Mouse (Mus musculus): ENCODE results near the gene Pnp2.
"Not testable (repeated sequence)": the region's sequence is repeated elsewhere in the genome, so short reads cannot be mapped to it uniquely, and the experiment has no call there.

Pnp2 gene

GRCm38 (mm10) chr14:50943932-50944667 lies 11.7 kb upstream of the Pnp2 start, which contains the start of gene Gm49342:
TSS of gene Gm49342 (plus strand) at chr14:50944517.
- CTCF ChIA-PET = no interaction called here

GRCm38 (mm10) chr14:50944668-50945033 lies 11.1 kb upstream of the Pnp2 start:
- ChIA-PET CTCF (interaction anchor here in 2 of 4 experiments (0.7 to 0.8 kb wide), 2 partner anchors 12 to 124 kb away, joined by 3 to 14 read pairs; no protein-coding TSS in a partner anchor), POLR2A (interaction anchor here in 3 of 4 experiments (0.6 to 2.4 kb wide), 17 partner anchors 10 to 139 kb away, joined by 3 to 60 read pairs (median 5); partner anchors contain the start of genes Pip4p1 (in 2 of the 3), Pnp (in 2 of the 3), Apex1 (in 1 of the 3) and Osgep (in 1 of the 3))

More at GRCm38 (mm10) chr14:50943932-50944667, 11.7 kb upstream of the Pnp2 start, which contains the start of gene Gm49342:
- POLR2A ChIA-PET = interaction anchor here in 3 of 4 experiments (0.6 to 2.4 kb wide), 16 partner anchors 9 to 139 kb away, joined by 3 to 60 read pairs (median 5); partner anchors contain the start of genes Pip4p1 (in 2 of the 3), Pnp (in 2 of the 3), Apex1 (in 1 of the 3) and Osgep (in 1 of the 3)

DNA sequence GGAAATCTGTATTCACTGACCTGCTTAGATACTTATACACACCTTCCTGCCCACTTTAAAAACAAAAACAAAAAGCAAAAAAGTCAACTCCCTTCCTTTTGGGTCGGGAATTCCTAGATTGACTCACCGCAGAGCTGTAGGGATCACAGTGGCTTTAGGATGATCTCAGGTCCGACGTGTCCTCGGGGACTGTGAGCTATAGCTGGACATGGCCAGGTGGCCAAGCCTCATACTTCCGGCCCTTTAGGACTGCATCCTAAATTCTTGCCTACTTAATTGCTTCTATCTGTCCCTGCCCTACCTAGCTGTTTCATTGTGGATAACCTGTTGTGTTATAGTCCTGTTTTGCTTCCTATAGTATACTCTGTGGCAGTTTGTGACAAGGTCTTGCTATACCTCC lies 10.7 kb upstream of the Pnp2 start:
- ChIA-PET POLR2A (interaction anchor here in 3 of 4 experiments (0.6 to 2.4 kb wide), 19 partner anchors 9 to 140 kb away, joined by 3 to 60 read pairs (median 4); partner anchors contain the start of genes Pip4p1 (in 2 of the 3), Pnp (in 2 of the 3), Apex1 (in 1 of the 3) and Osgep (in 1 of the 3)), CTCF (interaction anchor here in 2 of 4 experiments (0.7 to 0.8 kb wide), 2 partner anchors 12 to 124 kb away, joined by 3 to 14 read pairs; no protein-coding TSS in a partner anchor)

GRCm38 (mm10) chr14:50945526-50945925 lies 10.3 kb upstream of the Pnp2 start:
- ChIA-PET CTCF (interaction anchor here in 1 of 4 experiments (0.8 kb wide), 1 partner anchor 11 kb away, joined by 14 read pairs; no protein-coding TSS in a partner anchor), POLR2A (interaction anchor here in 3 of 4 experiments (0.6 to 2.4 kb wide), 15 partner anchors 9 to 126 kb away, joined by 3 to 60 read pairs (median 5); partner anchors contain the start of genes Pip4p1 (in 2 of the 3), Pnp (in 2 of the 3), Apex1 (in 1 of the 3) and Osgep (in 1 of the 3))

- CTCF ChIA-PET = interaction anchor here in 1 of 4 experiments (0.6 kb wide), 1 partner anchor 67 kb away, joined by 4 read pairs; no protein-coding TSS in a partner anchor
- POLR2A ChIA-PET = interaction anchor here in 1 of 4 experiments (0.6 to 3.7 kb wide), 6 partner anchors 10 to 98 kb away, joined by 3 to 18 read pairs (median 5); partner anchors contain the start of genes Gm49342, Pip4p1 and Pnp
Measured at GRCm38 (mm10) chr14:50955487-50955886, 305 bp upstream of the Pnp2 start.

GRCm38 (mm10) chr14:50956724-50957123 lies 932 bp downstream of the Pnp2 start:
- POLR2A ChIA-PET = interaction anchor here in 3 of 4 experiments (1.0 to 3.7 kb wide), 7 partner anchors 11 to 134 kb away, joined by 3 to 60 read pairs (median 6); partner anchors contain the start of genes Gm49342 (in 2 of the 3), Ang (in 1 of the 3), Pip4p1 (in 1 of the 3) and Pnp (in 1 of the 3)
- CTCF ChIA-PET = interaction anchor here in 1 of 4 experiments (1.2 kb wide), 1 partner anchor 12 kb away, joined by 14 read pairs; no protein-coding TSS in a partner anchor

DNA sequence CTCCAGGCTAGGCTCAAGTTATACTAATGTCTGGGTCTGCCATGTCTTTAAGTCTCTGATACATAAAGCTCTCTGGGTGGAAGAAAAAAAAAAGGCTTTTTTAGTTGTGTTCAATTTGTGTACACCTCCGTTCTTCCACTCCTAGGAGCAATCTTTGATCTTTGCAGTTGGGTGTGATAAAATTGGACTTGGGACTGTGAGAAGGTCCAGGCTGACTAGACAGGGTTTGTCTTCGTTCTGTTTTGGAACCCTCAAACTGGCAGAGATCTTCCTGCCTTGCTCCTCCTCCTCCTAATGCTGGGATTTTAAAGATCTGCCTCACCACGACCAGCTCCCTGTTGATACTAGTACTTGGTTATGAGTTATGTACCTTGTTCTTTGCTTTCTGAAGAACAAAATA lies 1.4 kb downstream of the Pnp2 start:
- CTCF ChIA-PET = interaction anchor here in 1 of 4 experiments (1.2 kb wide), 1 partner anchor 12 kb away, joined by 14 read pairs; no protein-coding TSS in a partner anchor
- POLR2A ChIA-PET = interaction anchor here in 3 of 4 experiments (1.0 to 3.7 kb wide), 7 partner anchors 11 to 134 kb away, joined by 3 to 60 read pairs (median 6); partner anchors contain the start of genes Gm49342 (in 2 of the 3), Ang (in 1 of the 3), Pip4p1 (in 1 of the 3) and Pnp (in 1 of the 3)

DNA sequence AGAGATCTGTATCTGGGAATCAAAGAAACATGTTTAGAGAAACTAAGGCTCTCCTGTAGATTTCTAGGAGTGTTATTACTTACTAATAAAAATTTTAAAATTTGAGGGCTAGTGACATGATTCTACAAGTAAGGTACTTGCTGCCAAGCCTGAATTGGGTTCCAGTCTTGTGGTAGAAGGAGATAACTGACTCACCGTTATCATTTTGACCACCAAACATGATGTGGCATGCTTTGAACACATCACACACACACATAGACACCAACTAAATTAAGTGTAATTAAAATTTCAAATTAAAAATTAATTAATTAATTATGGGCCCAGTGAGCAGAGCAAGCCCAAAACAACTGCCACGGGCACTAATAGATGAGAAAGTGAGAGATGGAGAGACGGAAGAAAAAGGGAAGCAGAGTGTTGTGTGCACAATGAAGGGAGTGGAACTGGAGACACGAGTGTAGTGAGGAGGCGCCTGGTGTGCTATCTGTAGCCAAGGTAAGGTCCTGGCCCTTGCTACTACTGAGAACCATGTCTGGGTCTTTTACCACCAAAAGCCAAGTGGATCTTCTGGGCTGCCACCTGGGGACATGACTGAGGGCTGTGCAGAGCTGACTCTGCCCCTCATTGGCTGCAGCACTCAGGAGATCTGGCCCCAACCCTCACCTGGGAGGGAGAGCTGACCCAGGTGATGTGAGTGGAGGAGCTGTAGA lies 2.6 kb downstream of the Pnp2 start:
- CTCF ChIA-PET = not testable (repeated sequence)
- POLR2A ChIA-PET = interaction anchor here in 2 of 4 experiments (1.0 to 2.0 kb wide), 2 partner anchors 9 to 20 kb away, joined by 4 to 6 read pairs; no protein-coding TSS in a partner anchor

DNA sequence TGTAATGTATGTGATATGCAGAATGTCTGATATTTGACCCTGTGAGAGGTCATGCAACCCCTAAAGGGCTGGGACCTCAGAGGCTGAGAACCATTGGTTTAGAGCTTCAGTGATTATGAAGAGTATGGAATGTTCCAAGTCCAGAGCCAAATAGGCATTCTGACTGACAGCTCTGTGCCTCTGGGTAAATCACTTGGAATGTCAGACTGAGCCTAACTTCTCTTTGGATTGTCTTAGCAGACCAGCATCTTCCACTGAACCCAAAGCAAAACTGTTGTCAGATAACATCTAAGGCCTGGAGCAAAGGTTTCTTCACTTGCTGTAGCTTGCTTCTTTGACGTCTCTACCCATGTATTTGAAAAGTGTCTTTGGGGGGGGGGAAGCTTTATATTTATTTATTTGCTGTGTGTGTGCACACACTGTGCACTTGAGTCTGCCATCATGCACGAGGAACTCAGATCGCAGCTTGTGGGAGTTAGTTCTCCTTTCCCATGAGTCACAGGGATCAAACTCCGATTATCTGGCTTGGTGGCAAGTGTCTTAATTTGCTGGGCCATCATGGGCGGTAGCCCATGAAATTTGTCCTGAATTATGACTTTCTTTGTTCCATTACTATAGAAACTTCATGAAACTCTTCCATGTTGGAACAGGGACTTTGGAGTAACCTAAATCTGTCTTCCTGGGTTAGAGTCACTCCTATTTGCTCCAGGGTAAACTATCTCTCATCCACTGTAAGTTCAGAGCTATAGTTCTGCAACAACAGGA lies 12.6 kb downstream of the Pnp2 start:
- POLR2A ChIA-PET = interaction anchor here in 2 of 4 experiments (0.6 to 4.7 kb wide), 9 partner anchors 12 to 1131 kb away, joined by 3 to 20 read pairs (median 4); partner anchors contain the start of genes Pip4p1 (in 2 of the 2), Pnp (in 2 of the 2), Ccnb1ip1 (in 1 of the 2) and Osgep (in 1 of the 2)
- CTCF ChIA-PET = interaction anchor here in 2 of 4 experiments (0.6 to 1.0 kb wide), 3 partner anchors 12 to 57 kb away, joined by 3 to 4 read pairs (median 4); no protein-coding TSS in a partner anchor

DNA sequence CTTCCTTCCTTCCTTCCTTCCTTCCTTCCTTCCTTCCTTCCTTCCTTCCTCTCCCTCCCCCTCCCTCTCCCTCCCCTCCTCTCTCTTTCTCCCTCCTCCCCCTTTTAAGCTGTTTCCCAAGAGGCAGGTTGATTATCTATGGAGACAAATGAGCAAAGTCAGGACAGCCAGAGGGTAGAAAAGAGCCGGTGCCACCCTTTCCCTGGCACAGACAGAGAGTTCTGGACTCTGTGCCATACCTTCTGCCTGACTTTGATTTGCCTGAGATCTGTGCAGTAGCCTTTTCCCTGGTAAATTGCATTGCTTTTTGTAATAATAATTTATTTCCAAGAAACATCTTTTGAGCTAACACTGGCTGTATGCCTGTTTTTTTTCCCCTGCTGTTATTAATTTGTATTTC lies 13.2 kb downstream of the Pnp2 start:
- POLR2A ChIA-PET = interaction anchor here in 2 of 4 experiments (0.6 to 4.7 kb wide), 14 partner anchors 9 to 1131 kb away, joined by 3 to 20 read pairs (median 4); partner anchors contain the start of genes Pip4p1 (in 2 of the 2), Pnp (in 2 of the 2), Ccnb1ip1 (in 1 of the 2) and Gm49342 (in 1 of the 2)
- CTCF ChIA-PET = interaction anchor here in 2 of 4 experiments (0.6 to 1.0 kb wide), 3 partner anchors 12 to 56 kb away, joined by 3 to 4 read pairs (median 4); no protein-coding TSS in a partner anchor

- ChIA-PET CTCF (no interaction called here), POLR2A (interaction anchor here in 2 of 4 experiments (0.6 to 4.7 kb wide), 14 partner anchors 8 to 52 kb away, joined by 3 to 20 read pairs (median 4); partner anchors contain the start of genes Pip4p1 (in 2 of the 2), Pnp (in 2 of the 2), Gm49342 (in 1 of the 2) and Osgep (in 1 of the 2))
Measured at GRCm38 (mm10) chr14:50969558-50970544, 14.1 kb downstream of the Pnp2 start.

DNA sequence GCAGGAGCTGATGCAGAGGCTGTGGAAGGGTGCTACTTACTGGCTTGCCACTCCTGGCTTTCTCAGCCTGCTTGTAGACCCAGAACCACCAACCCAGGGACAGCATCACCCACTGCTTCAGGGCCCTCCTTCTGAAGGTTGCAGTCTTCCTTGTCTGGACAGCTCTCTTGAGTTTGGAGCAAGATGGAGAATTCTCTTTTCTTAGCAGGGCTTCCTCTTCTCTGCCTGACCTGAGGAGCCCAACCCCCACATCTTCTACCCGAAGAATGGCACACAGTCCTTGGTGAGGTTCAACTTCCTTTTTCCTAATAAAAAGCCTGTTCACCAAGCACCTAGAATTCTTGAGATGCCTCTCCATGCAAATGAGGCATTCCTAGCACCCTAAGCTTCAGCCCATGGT lies 15.0 kb downstream of the Pnp2 start:
- CTCF ChIA-PET = no interaction called here

DNA sequence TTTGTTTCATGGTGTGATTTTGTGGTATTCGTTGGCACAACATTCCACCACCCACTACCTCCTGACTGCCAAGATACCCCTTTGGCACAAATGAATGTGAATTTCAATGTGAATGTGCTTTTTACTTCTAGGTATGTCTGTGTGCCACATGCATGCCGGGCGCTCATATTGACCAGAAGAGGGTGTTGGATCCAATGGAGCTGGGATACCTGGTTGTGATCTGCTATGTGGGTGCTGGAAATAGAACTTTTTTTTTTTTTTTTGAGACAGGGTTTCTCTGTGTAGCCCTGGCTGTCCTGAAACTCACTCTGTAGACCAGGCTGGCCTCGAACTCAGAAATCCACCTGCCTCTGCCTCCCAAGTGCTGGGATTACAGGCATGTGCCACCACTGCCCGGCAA lies 17.3 kb downstream of the Pnp2 start:
- ChIA-PET CTCF (interaction anchor here in 1 of 4 experiments (1.2 kb wide), 1 partner anchor 117 kb away, joined by 4 read pairs; no protein-coding TSS in a partner anchor), POLR2A (interaction anchor here in 2 of 4 experiments (0.6 to 1.4 kb wide), 6 partner anchors 14 to 42 kb away, joined by 3 to 5 read pairs (median 3); partner anchors contain the start of genes Gm49342 (in 1 of the 2), Pip4p1 (in 1 of the 2) and Pnp (in 1 of the 2))

More for the DNA sequence above, 15.0 kb downstream of the Pnp2 start:
- POLR2A ChIA-PET = interaction anchor here in 2 of 4 experiments (0.6 to 4.7 kb wide), 5 partner anchors 9 to 50 kb away, joined by 3 to 20 read pairs (median 9); partner anchors contain the start of genes Pip4p1 (in 2 of the 2) and Pnp (in 2 of the 2)

DNA sequence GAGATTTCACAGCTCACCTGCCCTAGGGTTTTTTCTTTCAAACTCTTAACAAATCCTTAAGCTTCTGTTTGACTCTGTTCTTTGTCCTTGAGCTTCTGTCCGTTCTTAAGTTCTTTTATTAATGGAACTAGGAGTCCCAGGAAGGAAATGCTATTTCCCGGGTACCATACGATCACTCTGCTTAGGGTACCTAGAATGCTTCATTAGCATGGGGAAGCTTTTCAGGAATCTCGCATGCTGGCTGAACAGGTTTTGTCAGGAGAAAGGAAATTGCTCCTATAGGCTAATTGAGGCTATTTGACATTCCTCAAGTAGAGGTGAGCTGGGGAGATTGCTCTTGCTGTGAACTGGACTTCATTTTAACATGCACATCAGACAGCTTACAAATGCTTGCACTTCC lies 17.9 kb downstream of the Pnp2 start:
- POLR2A ChIA-PET = interaction anchor here (0.6 to 1.4 kb wide), 11 partner anchors 13 to 92 kb away, joined by 3 to 5 read pairs (median 3); partner anchors contain the start of genes Apex1 (in 1 of the 4), Gm49342 (in 1 of the 4), Osgep (in 1 of the 4) and Pip4p1 (in 1 of the 4)
- CTCF ChIA-PET = interaction anchor here in 1 of 4 experiments (0.6 to 1.2 kb wide), 2 partner anchors 53 to 118 kb away, joined by 3 to 4 read pairs; no protein-coding TSS in a partner anchor

- ChIA-PET POLR2A (interaction anchor here in 1 of 4 experiments (1.4 kb wide), 1 partner anchor 50 kb away, joined by 3 read pairs; the partner anchor contains the start of genes Apex1 and Osgep), CTCF (no interaction called here)
Measured at GRCm38 (mm10) chr14:50975001-50975400, 19.2 kb downstream of the Pnp2 start.
